Mouse (Mus musculus): ENCODE results near the gene Pam. TPM values are rescaled to one million over a fixed set of nuclear protein-coding genes. Genes with fewer than 3 reads are reported as not detected.
A peak's percentile ranks its signal among the peaks of the same experiment; 100 is the strongest.

Gene Pam
- polyA plus RNA-seq, 1 experiment from 2014 or later = 22.3 TPM

DNA sequence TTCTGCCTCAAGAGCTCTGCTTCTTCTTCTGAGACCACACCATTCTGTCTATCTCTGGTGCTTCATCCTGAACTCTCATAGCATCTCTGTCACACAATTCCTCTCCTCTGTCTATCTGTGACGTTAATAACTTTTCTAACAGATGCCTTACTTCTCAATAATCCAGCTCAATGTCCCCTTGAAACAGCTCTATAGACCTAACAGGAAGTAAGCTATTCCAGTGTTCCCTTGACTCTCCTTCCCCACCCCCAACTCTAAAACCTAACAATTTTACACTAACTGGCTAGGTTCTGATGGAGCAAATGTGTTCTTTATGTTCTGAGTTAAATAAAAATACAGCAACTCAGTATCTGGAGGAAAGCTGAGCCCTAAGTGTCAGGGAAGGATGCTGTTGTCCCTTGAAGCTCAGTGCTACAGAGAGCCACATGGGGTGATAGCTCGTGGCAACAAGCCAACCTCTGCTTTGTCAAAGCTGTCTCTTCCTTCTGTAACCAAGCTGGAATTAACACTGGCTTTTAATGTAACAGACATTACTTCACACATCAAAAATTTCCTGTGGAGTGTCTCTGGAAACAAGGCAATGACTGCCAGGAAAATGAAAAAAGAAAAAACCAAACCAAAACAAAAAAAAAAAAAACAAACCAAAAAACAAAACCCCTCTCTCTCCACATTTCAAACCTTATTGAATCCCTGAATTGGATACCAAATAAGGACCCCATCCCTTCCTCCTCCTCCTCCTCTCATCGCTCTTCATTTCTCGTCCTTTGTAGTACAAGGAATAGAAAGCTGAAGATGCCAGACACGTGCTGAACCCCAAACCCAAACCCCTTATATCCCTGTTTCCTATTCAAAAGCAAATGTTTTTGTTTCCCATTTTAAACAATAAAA, 261.7 kb downstream of the Pam start:
- no peak overlapping the region for H3K4me3 ChIP-seq (ENCODE audit: low read length)
- 47% methylated on average over 5 of the region's 5 CpGs for WGBS
- peaks cover 3% of the 10 kb centered on the region; the same call in 1 of the 2 replicates for H3K4me1 ChIP-seq (ENCODE audit: control insufficient read depth, insufficient read depth, low read depth, low read length)
- H3K27me3 ChIP-seq (replicated peaks; ENCODE audit: control insufficient read depth, insufficient read depth, low read length) = no peaks in the 10 kb centered on the region
- no peak overlapping the region for H3K9ac ChIP-seq (ENCODE audit: low read depth, low read length)
- no peak overlapping the region for H3K4me2 ChIP-seq (ENCODE audit: low read length)
- 0 out of 2 replicates have a peak overlapping the region, but pooled peaks have one; percentile 7 for H3K27ac ChIP-seq (ENCODE audit: low read depth, low read length)
- H3K9me3 ChIP-seq (ENCODE audit: control insufficient read depth, low read length) = no peaks in the 10 kb centered on the region
- ATAC-seq = peak; percentile 88
- peaks cover 4% of the 10 kb centered on the region; the same call in 1 of the 2 replicates for H3K36me3 ChIP-seq (ENCODE audit: control insufficient read depth, insufficient read depth, low read length)

DNA sequence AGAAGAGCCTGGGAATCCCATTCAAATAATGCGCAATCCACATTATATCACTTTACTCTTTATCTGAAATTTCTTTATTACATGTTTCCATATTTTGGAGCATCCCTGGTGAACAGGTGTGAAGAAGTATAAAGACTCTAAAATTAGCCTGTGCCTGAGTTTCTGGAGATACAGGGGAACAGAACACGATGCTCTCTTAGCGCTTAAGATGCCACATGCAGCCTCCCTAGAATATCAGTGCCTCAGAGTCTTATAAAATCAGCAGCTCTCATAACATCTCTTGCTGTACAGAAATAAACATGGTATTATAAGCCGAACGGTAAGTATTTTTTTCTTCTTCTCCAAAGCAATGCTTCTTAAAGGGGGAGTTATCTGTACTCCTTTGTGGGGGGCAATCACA, 267.4 kb downstream of the Pam start:
- Histone ChIP-seq H3K4me1 (ENCODE audit: control insufficient read depth, insufficient read depth, low read depth, low read length) (no peaks in the 10 kb centered on the region), H3K4me3 (ENCODE audit: low read length) (no peak overlapping the region), H3K9ac (ENCODE audit: low read depth, low read length) (no peak overlapping the region), H3K27me3 (replicated peaks; ENCODE audit: control insufficient read depth, insufficient read depth, low read length) (no peaks in the 10 kb centered on the region), H3K9me3 (ENCODE audit: control insufficient read depth, low read length) (no peaks in the 10 kb centered on the region), H3K27ac (ENCODE audit: low read depth, low read length) (no peak overlapping the region), H3K4me2 (ENCODE audit: low read length) (no peak overlapping the region), H3K36me3 (ENCODE audit: control insufficient read depth, insufficient read depth, low read length) (peaks cover 4% of the 10 kb centered on the region; the same call in 1 of the 2 replicates)
- ATAC-seq = no peak
- 94% methylated on average over 5 of the region's 5 CpGs for WGBS

- Histone ChIP-seq H3K4me1 (ENCODE audit: control insufficient read depth, insufficient read depth, low read depth, low read length) (no peaks in the 10 kb centered on the region), H3K27ac (ENCODE audit: low read depth, low read length) (no peak overlapping the region; the same call in 1 of the 2 replicates), H3K4me2 (ENCODE audit: low read length) (no peak overlapping the region), H3K9ac (ENCODE audit: low read depth, low read length) (no peak overlapping the region), H3K36me3 (ENCODE audit: control insufficient read depth, insufficient read depth, low read length) (peaks cover 4% of the 10 kb centered on the region; the same call in 1 of the 2 replicates), H3K4me3 (ENCODE audit: low read length) (no peak overlapping the region), H3K27me3 (replicated peaks; ENCODE audit: control insufficient read depth, insufficient read depth, low read length) (no peaks in the 10 kb centered on the region), H3K9me3 (ENCODE audit: control insufficient read depth, low read length) (no peaks in the 10 kb centered on the region)
- no peak for ATAC-seq
- WGBS = 75% methylated on average over 2 of the region's 2 CpGs
Observed at GRCm38 (mm10) chr1:97827566-97827965, 267.9 kb downstream of the Pam start.

- Histone ChIP-seq H3K4me3 (ENCODE audit: low read length) (no peak overlapping the region), H3K27ac (ENCODE audit: low read depth, low read length) (no peak overlapping the region), H3K4me1 (ENCODE audit: control insufficient read depth, insufficient read depth, low read depth, low read length) (no peaks in the 10 kb centered on the region), H3K4me2 (ENCODE audit: low read length) (no peak overlapping the region), H3K27me3 (replicated peaks; ENCODE audit: control insufficient read depth, insufficient read depth, low read length) (no peaks in the 10 kb centered on the region), H3K9ac (ENCODE audit: low read depth, low read length) (no peak overlapping the region), H3K9me3 (ENCODE audit: control insufficient read depth, low read length) (no peaks in the 10 kb centered on the region), H3K36me3 (ENCODE audit: control insufficient read depth, insufficient read depth, low read length) (peaks cover 2% of the 10 kb centered on the region; the same call in 1 of the 2 replicates)
- ATAC-seq = no peak
- WGBS = 96% methylated on average over 7 of the region's 7 CpGs
Observed at GRCm38 (mm10) chr1:97822904-97823303, 272.5 kb downstream of the Pam start.

GRCm38 (mm10) chr1:97822203-97822602, 273.2 kb downstream of the Pam start:
- Histone ChIP-seq H3K27me3 (replicated peaks; ENCODE audit: control insufficient read depth, insufficient read depth, low read length) (no peaks in the 10 kb centered on the region), H3K4me1 (ENCODE audit: control insufficient read depth, insufficient read depth, low read depth, low read length) (no peaks in the 10 kb centered on the region), H3K9ac (ENCODE audit: low read depth, low read length) (no peak overlapping the region), H3K27ac (ENCODE audit: low read depth, low read length) (no peak overlapping the region), H3K36me3 (ENCODE audit: control insufficient read depth, insufficient read depth, low read length) (peaks cover 7% of the 10 kb centered on the region), H3K9me3 (ENCODE audit: control insufficient read depth, low read length) (0 out of 2 replicates have a peak, but pooled peaks cover 3% of the 10 kb centered on the region), H3K4me2 (ENCODE audit: low read length) (no peak overlapping the region), H3K4me3 (ENCODE audit: low read length) (no peak overlapping the region)
- no peak for ATAC-seq
- 82% methylated on average over 5 of the region's 5 CpGs for WGBS

DNA sequence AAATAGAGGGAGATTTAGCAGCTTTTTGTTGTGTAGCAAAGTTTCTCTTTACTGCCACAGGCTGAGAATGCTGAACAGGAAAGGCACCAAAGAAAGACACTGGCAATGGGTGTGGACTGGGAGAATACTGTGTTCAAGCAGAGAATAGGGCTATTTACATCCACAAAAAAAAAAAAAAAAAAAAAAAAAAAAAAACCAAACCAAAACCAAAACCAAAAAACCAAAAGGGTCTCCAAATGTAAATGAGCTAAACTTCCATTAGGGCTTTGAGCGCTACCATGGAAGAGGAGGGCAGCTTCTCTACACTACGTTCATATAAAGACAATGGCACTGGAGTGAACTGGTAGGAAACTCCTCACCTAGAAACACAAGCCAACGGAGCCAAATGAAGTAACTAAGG, 274.2 kb downstream of the Pam start:
- Histone ChIP-seq H3K4me2 (ENCODE audit: low read length) (no peak overlapping the region), H3K27ac (ENCODE audit: low read depth, low read length) (no peak overlapping the region), H3K36me3 (ENCODE audit: control insufficient read depth, insufficient read depth, low read length) (peaks cover 9% of the 10 kb centered on the region), H3K4me3 (ENCODE audit: low read length) (no peak overlapping the region), H3K9ac (ENCODE audit: low read depth, low read length) (no peak overlapping the region), H3K9me3 (ENCODE audit: control insufficient read depth, low read length) (0 out of 2 replicates have a peak, but pooled peaks cover 3% of the 10 kb centered on the region), H3K4me1 (ENCODE audit: control insufficient read depth, insufficient read depth, low read depth, low read length) (no peaks in the 10 kb centered on the region), H3K27me3 (replicated peaks; ENCODE audit: control insufficient read depth, insufficient read depth, low read length) (no peaks in the 10 kb centered on the region)
- 90% methylated on average over 3 of the region's 3 CpGs for WGBS
- no peak for ATAC-seq

- no peak overlapping the region for H3K4me2 ChIP-seq (ENCODE audit: low read length)
- H3K9me3 ChIP-seq (ENCODE audit: control insufficient read depth, low read length) = no peaks in the 10 kb centered on the region
- no peaks in the 10 kb centered on the region for H3K27me3 ChIP-seq (replicated peaks; ENCODE audit: control insufficient read depth, insufficient read depth, low read length)
- H3K4me1 ChIP-seq (ENCODE audit: control insufficient read depth, insufficient read depth, low read depth, low read length) = no peaks in the 10 kb centered on the region
- no peak overlapping the region for H3K4me3 ChIP-seq (ENCODE audit: low read length)
- peak; percentile 65; the same call in 1 of the 2 replicates for ATAC-seq
- H3K9ac ChIP-seq (ENCODE audit: low read depth, low read length) = no peak overlapping the region
- 34% methylated on average over 2 of the region's 2 CpGs for WGBS
- H3K27ac ChIP-seq (ENCODE audit: low read depth, low read length) = no peak overlapping the region
- no peaks in the 10 kb centered on the region for H3K36me3 ChIP-seq (ENCODE audit: control insufficient read depth, insufficient read depth, low read length)
Observed at GRCm38 (mm10) chr1:97809255-97809912, 286.1 kb downstream of the Pam start.

DNA sequence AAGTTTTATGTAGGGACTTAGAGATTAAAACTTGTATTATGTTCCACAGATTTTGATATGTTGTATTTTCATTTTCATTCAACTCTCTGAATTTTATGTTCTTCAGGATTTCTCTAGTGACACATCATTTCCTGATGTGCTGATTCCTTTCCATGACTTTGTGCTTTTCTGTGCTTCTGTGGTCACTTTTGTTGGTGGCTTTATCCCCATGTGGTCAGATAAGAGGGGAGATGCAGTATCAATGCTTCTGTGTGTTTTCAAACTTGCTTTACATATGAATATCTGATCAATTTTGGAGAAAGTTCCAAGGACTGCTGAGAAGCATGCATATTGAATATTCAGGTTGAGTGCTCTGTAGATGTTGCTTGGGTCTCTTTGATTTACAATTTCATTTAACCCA, 290.9 kb downstream of the Pam start:
- Histone ChIP-seq H3K4me3 (ENCODE audit: low read length) (no peak overlapping the region), H3K27ac (ENCODE audit: low read depth, low read length) (no peak overlapping the region), H3K27me3 (replicated peaks; ENCODE audit: control insufficient read depth, insufficient read depth, low read length) (no peaks in the 10 kb centered on the region), H3K9ac (ENCODE audit: low read depth, low read length) (no peak overlapping the region), H3K4me2 (ENCODE audit: low read length) (no peak overlapping the region), H3K4me1 (ENCODE audit: control insufficient read depth, insufficient read depth, low read depth, low read length) (no peaks in the 10 kb centered on the region), H3K36me3 (ENCODE audit: control insufficient read depth, insufficient read depth, low read length) (no peaks in the 10 kb centered on the region), H3K9me3 (ENCODE audit: control insufficient read depth, low read length) (peaks cover 4% of the 10 kb centered on the region)
- ATAC-seq = no peak

- ATAC-seq = no peak
- Histone ChIP-seq H3K36me3 (ENCODE audit: control insufficient read depth, insufficient read depth, low read length) (no peaks in the 10 kb centered on the region), H3K4me3 (ENCODE audit: low read length) (no peak overlapping the region), H3K27ac (ENCODE audit: low read depth, low read length) (no peak overlapping the region), H3K4me2 (ENCODE audit: low read length) (no peak overlapping the region), H3K9me3 (ENCODE audit: control insufficient read depth, low read length) (peaks cover 4% of the 10 kb centered on the region), H3K9ac (ENCODE audit: low read depth, low read length) (no peak overlapping the region), H3K27me3 (replicated peaks; ENCODE audit: control insufficient read depth, insufficient read depth, low read length) (no peaks in the 10 kb centered on the region), H3K4me1 (ENCODE audit: control insufficient read depth, insufficient read depth, low read depth, low read length) (no peaks in the 10 kb centered on the region)
- WGBS = 43% methylated on average over 4 of the region's 4 CpGs
Observed at GRCm38 (mm10) chr1:97802207-97802902, 293.1 kb downstream of the Pam start.

All from hindbrain, embryonic 16.5 days (tissue).